Mouse (Mus musculus) heart, postnatal 36 days (tissue): Measurements from ENCODE around the gene 4931423N10Rik. TPM values are rescaled to one million over a fixed set of nuclear protein-coding genes. Genes with fewer than 3 reads are reported as not detected.
"Not testable (repeated sequence)": the region's sequence is repeated elsewhere in the genome, so short reads cannot be mapped to it uniquely, and the experiment has no call there.

ENCODE experiments used
- DNase-seq, 2 experiments: peaks; one replicate each; pipeline ENCODE4 v3.0.0; 2021 to 2022
- intact Hi-C: fragments of 180-260 bp; cut with DNase I; formaldehyde crosslinking; loops from one replicate; pipeline ENCODE4 v1.15.1; 2025
- total RNA-seq, 2 experiments: library from RNA; stranded (reverse); gene quantifications; 2 replicates each; pipeline ENCODE4 v1.2.3; 2021

4931423N10Rik gene
- total RNA-seq: not detected

DNA sequence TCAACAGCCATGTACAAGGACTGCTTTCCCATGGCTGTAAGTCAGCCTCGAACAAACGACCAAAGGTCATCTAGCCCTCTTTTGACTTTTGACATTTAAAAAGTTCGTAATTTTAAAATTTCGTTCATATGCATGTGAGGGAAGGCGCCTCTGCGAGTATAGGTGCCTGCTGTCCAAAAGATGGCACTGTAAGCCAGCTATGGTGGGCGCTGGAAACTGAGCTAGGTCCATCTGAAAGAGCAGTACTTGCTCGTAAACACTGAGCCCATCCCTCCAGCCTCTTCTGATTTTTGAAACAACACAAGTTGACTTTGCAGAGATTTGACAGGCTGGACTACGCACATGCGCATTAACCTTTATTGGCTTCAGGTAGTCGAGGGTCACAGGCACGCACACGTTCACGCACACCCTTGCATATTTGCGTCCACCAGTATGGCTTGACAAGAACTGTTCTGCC, at the start of gene 4931423N10Rik:
Gene 4931423N10Rik, plus strand, starts transcription at position 407 of the 457 bp plus-strand sequence.
- DNase-seq: no peak
- intact Hi-C loops: no loop called here

DNA sequence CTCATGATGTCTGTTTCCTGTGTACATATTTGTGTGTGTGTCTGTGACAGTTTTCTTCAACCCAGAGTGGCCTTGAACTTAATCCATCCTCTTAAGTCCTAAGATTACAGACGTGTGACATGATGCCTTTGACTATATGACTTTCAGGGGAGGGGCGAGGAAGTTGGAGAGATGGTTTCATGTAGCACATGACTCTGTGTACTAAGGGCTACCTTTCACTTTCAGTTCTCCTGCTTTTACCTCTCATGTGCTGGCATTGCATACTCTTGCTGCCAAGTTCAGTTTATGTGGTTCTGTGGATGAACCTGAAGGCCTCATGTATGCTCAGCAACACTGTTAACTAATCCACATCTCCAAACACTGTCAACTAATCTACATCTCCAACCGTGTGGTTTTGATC, 35.0 kb upstream of the 4931423N10Rik start:
- DNase-seq: no peak
- intact Hi-C loops: no loop called here

DNA sequence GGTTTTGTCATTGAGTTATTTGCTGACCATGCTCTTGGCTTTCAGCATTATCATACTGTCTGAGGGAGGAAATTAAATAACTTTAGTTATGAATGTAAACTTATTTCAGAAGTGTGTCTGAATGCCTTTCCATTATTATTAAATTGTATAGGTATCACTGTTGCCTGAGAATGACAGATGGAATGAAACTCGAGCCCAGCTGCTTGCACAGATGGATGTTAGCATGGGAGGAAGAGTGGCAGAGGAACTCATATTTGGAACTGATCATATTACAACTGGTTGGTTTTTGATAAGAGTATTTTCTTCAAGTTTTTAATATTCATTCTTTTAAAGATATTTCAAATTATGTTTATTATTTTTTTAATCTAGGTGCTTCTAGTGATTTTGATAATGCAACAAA, 12.9 kb upstream of the 4931423N10Rik start:
- intact Hi-C loops: no loop called here
- DNase-seq: no peak

DNA sequence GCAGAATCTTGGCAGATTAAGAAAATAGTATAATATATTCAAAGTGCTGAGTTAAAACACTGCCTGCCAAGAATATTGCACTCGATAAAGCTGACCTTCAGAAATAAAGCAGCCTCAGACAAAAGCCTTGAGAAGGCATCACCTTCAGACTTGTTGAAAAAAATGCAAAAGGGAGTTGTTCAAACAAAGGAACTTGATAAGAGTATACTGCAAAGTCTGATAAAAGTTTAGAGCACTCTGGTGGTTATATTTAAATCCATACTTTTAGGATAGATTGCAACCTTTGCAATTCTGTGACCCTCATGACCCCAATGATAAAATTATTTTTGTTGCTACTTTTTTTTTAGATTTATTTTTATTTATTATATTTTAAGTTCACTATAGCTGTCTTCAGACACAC, 6.2 kb upstream of the 4931423N10Rik start:
- intact Hi-C loops: no loop called here
- DNase-seq: no peak

DNA sequence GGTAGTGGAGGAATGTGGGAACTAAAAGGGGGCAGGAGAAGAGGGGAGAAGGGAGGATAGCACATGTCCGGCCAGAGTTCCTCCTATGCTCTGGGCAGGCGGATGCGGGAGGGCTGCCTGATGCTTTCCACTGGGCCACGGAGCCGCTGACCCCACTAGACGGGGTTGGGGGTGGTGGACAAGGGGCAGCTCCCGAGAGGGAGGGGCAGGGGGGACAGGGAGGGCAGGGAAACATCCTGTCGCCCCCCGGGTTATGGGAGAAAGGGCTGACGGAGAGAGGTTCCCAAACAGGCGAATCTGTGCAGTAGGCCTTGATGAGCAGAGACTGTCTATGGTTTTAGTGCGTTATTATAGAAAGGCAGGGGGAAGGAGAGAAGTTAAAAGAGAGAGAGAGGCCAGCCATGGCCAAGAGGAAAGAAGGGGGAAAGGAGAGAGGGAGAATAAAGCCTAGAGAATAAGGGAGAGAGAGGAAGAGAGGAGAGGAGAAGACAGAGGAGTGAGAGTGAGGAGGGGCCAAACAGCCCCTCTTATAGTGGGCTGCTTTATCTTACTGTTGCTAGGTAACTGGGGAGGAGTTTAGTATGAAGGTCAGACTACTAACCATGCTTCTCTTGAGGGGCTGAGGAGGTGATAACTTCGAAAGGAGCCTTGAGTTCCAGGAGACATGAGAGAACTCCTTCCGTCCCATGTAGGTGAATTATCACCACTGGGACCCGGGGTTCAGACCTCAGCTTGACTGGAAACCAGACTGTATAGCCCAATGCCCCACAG, 4.2 kb upstream of the 4931423N10Rik start:
- no peak for DNase-seq
- intact Hi-C loops: no loop called here

DNA sequence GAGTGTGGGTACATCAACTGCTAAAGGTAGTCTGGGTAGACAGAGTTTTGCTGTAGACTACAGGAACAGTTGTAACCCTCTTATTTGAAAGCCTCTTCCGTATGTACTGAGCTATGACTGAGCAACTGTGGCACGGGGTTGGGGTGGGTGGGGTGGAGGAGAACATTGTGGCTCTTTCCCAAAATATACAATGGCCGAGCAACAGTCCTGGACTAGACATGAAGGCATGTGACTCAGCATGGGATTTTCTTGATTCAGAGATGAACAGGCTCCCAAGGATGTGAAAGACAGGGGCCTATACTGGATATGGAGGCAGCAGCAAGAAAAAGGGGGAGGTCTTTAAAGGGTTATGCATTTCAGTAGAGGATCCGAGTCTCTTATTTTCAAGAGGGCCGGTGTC, 6.4 kb downstream of the 4931423N10Rik start:
- no peak for DNase-seq
- intact Hi-C loops: no loop called here

DNA sequence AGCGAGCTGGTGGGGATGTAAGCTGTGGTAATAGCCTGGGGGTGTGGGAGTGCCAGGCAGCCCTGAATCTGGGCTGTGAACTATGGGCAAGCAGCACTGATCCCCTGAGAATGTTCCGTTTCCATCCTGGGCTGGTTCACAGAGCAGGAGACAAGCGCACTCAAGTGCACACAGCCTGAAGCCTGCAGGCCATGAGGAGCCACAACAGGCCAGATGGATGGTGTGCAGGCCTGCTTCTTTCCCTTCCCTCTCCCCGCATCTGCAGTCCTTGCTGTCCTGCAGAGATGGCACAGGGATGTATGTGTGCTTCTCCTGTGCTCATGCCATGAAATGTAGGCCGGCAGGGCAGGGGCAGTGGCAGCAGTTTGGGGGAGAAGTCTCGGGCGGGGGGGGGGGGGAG, 17.9 kb downstream of the 4931423N10Rik start:
- no peak for DNase-seq
- intact Hi-C loops: no loop called here

DNA sequence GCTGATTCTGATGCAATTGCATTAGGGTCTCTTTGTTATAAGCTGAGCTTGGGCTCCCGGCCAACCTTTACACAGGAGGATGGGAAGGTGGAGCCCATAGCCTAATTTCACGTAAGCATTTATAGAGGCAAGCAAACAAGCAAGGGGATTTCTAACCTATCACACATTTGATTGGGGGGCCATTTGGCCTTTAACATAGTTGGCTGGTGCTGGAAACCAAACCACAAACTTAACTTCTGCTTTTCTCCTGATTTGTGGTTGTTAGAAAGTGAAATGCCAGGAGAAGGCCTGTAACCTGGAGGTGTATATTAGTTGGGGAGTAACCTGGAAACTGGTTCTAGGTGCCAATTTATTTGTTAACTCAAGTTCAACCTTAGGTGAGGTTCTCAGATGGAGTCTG, 21.2 kb downstream of the 4931423N10Rik start:
- intact Hi-C loops: no loop called here
- DNase-seq: no peak

DNA sequence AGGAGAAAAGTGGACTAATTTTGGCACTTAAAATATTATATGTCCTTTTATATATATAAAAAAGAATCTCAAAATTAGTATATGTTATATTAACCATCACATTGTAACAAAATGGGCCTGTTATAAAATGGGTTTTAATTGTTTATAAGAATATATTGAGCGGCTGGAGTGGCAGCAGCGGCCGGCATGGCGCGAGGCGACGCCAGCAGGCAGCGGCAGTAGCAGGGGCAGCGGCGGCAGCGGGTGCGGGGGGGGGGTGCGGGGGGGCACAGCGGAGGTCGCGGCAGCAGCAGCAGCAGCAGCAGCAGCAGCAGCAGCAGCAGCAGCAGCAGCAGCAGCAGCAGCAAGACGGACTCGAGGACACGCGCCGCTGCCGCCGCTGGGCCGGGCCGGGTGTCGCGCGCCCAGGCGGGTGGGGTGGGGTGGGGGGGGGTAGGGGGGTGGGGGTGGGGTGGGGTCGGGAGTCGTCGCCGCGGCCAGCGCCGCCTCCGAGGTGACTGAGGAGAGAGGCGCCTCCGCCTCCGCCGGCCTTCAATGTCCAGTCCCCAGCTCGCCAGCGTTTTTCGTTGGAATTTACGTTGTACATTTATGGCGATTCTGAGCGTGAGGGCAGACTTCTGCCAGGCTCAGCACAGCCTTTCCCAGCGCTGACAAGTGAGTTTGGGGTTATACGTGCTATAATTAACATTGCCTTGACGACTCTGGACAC, 26.9 kb downstream of the 4931423N10Rik start:
- intact Hi-C loops: no loop called here
- DNase-seq: no peak

DNA sequence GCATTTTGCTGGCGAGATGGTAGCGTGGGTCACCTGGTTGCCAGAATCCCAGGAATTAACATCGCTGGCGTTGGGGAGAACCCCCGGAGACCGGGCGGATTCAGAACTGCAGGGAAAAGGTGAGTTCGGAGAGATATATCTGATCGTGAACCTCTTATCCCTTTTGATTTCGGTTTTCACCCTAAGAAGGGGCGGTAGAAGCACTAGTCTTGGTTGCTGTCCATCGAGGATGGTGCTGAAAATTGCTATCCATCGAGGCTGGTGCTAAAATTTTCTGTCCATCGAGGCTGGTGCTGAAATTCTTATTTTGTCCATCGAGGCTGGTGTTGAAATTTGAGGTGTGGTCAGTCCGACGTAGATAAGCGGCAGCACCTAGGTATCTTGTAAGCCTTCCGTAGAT, 83.7 kb downstream of the 4931423N10Rik start:
- intact Hi-C loops, DNase-seq: not testable (repeated sequence)

DNA sequence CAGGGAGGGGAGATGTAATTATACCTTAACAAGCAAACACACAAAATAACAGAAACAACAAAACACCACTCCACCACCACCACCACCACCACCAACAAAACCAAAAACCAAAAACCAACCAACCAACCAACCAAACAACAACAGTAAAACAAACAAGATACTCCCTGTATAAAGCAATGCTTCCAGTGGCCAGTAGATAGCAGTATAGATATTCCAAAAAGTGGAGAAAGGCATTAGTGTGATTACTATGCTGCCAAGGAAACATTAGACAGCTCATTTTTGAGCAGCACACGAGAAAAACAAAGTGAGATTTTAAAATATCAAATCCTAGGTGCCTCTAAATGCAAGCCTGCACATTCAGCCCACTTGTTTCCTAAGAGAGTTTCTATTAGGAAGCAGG, 107.6 kb downstream of the 4931423N10Rik start:
- DNase-seq: no peak
- intact Hi-C loops: no loop called here

Other genes starting within 250 kb of the 4931423N10Rik start
- 10 to 100 TPM; 21.4 to 24.7 TPM for gene Abi1, start 167.2 kb upstream of the 4931423N10Rik start, total RNA-seq
- 10 to 100 TPM; 24.8 to 25.4 TPM for gene Acbd5, start 139.3 kb upstream of the 4931423N10Rik start, total RNA-seq
- gene Mastl, start 51.5 kb upstream of the 4931423N10Rik start, total RNA-seq: under 1 TPM; 0.51 to 0.69 TPM
- gene Yme1l1, start 51.1 kb upstream of the 4931423N10Rik start, total RNA-seq: 10 to 100 TPM; 67.8 to 70.5 TPM
- not detected for gene Nxph2, start 113.8 kb downstream of the 4931423N10Rik start, total RNA-seq